Mouse (Mus musculus) ES-E14 (cell line): ENCODE results near the gene Dda1.

Source experiments
- CHD2 ChIP-seq: IDR thresholded peaks from 2 replicates; pipeline ENCODE4 v1.6.1; 2014; ENCODE audit warnings: mild to moderate bottlenecking, low read depth, low read length, inconsistent platforms
- HCFC1 ChIP-seq: IDR thresholded peaks from 2 replicates; pipeline ENCODE4 v1.6.1; 2012; ENCODE audit warnings: low read length, inconsistent platforms, borderline replicate concordance; ENCODE audit not compliant: insufficient read depth
- MAFK ChIP-seq: IDR thresholded peaks from 2 replicates; pipeline ENCODE4 v1.6.1; 2014; ENCODE audit warnings: mild to moderate bottlenecking, low read depth, low read length, inconsistent platforms; ENCODE audit not compliant: insufficient read depth
- ZC3H11A ChIP-seq: IDR thresholded peaks from 2 replicates; pipeline ENCODE4 v1.6.1; 2012; ENCODE audit warnings: low read depth, mild to moderate bottlenecking, inconsistent platforms, low read length, borderline replicate concordance
- ZNF384 ChIP-seq: IDR thresholded peaks from 2 replicates; pipeline ENCODE4 v1.6.1; 2012; ENCODE audit warnings: low read depth, low read length, inconsistent platforms

DNA sequence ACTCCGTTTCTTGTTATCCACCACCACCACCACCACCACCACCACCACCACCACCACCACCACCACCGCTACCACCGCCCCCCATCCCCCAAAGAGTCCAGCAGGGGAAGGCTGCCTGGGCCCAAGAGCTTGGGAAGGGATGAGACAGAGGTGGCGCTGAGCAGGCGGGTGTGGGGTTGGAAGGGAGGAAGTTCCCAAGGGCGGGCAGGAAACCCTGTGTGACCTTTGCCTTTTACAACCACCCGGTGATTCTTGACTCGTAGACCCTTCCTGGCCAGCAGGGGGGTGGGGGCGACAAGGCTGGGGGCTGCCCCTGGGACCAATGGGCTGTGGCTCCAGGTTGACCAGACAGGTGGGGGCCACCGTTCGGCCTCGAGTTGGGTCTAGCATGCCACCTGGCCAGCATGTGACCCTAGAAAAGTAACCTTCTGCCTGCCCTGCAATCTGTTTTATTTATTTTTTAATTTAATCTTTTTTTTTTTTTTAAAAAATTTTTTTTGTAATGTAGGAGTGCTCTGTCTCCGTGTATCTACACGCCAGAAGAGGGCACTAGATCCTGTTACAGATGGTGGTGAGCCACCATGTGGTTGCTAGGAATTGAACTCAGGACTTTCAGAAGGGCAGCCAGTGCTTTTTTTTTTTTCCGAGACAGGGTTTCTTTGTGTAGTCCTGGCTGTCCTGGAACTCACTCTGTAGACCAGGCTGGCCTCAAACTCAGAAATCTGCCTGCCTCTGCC is 44.2 kb downstream of the Dda1 start:
- TF ChIP-seq HCFC1, result no peak
- TF ChIP-seq ZNF384, result no peak
- TF ChIP-seq MAFK, result no peak
- TF ChIP-seq ZC3H11A, result no peak
- no peak for TF ChIP-seq CHD2
